Mouse (Mus musculus): ENCODE results near the gene Ifitm3. TPM values are rescaled to one million over a fixed set of nuclear protein-coding genes. Genes with fewer than 3 reads are reported as not detected.
A peak's percentile ranks its signal among the peaks of the same experiment; 100 is the strongest.
"Not testable (repeated sequence)": the region's sequence is repeated elsewhere in the genome, so short reads cannot be mapped to it uniquely, and the experiment has no call there.

Ifitm3 gene
- polyA plus RNA-seq, 1 experiment from 2014 or later = 54.0 TPM

- no peak for DNase-seq (ENCODE audit: low spot score)
- WGBS = 77% methylated on average over 6 of the region's 6 CpGs
- Histone ChIP-seq H3K4me1 (peaks cover 28% of the 10 kb centered on the region), H3K36me3 (no peaks in the 10 kb centered on the region), H3K4me3 (0 out of 2 replicates have a peak overlapping the region, but pooled peaks have one; percentile 48), H3K27me3 (ENCODE audit: low read depth, poor library complexity, severe bottlenecking) (no peaks in the 10 kb centered on the region), H3K9me3 (replicated peaks) (no peaks in the 10 kb centered on the region), H3K27ac (peak overlapping the region; percentile 57; the same call in 1 of the 2 replicates)
Measured at GRCm38 (mm10) chr7:141046931-141047580, 36.5 kb upstream of the Ifitm3 start.

GRCm38 (mm10) chr7:141042539-141042938, 32.0 kb upstream of the Ifitm3 start:
- DNase-seq (ENCODE audit: low spot score) = no peak

GRCm38 (mm10) chr7:141041661-141042060, 31.1 kb upstream of the Ifitm3 start:
- H3K27me3 ChIP-seq (ENCODE audit: low read depth, poor library complexity, severe bottlenecking) = no peaks in the 10 kb centered on the region
- peak overlapping the region; percentile 11; the same call in 1 of the 2 replicates for H3K27ac ChIP-seq
- no peak overlapping the region for H3K4me3 ChIP-seq
- DNase-seq (ENCODE audit: low spot score) = peak; percentile 45
- H3K36me3 ChIP-seq = no peaks in the 10 kb centered on the region
- peaks cover 18% of the 10 kb centered on the region for H3K4me1 ChIP-seq
- H3K9me3 ChIP-seq (replicated peaks) = no peaks in the 10 kb centered on the region
- WGBS = 38% methylated on average over 5 of the region's 5 CpGs

More at GRCm38 (mm10) chr7:141042539-141042938, 32.0 kb upstream of the Ifitm3 start:
- Histone ChIP-seq H3K9me3 (replicated peaks) (no peaks in the 10 kb centered on the region), H3K4me1 (peaks cover 26% of the 10 kb centered on the region), H3K27ac (no peak overlapping the region), H3K36me3 (no peaks in the 10 kb centered on the region), H3K4me3 (no peak overlapping the region), H3K27me3 (ENCODE audit: low read depth, poor library complexity, severe bottlenecking) (no peaks in the 10 kb centered on the region)
- 44% methylated on average over 4 of the region's 4 CpGs for WGBS

- Histone ChIP-seq H3K27me3 (ENCODE audit: low read depth, poor library complexity, severe bottlenecking) (no peaks in the 10 kb centered on the region), H3K36me3 (no peaks in the 10 kb centered on the region), H3K9me3 (replicated peaks) (no peaks in the 10 kb centered on the region), H3K4me3 (no peak overlapping the region), H3K27ac (peak overlapping the region; percentile 11; the same call in 1 of the 2 replicates), H3K4me1 (peaks cover 18% of the 10 kb centered on the region)
- DNase-seq (ENCODE audit: low spot score) = no peak
- 50% methylated on average over 6 of the region's 9 CpGs for WGBS
Measured at GRCm38 (mm10) chr7:141040867-141041606, 30.5 kb upstream of the Ifitm3 start.

GRCm38 (mm10) chr7:141039386-141040107, 29.0 kb upstream of the Ifitm3 start:
- DNase-seq (ENCODE audit: low spot score) = no peak
- Histone ChIP-seq H3K27ac (no peak overlapping the region), H3K9me3 (replicated peaks) (no peaks in the 10 kb centered on the region), H3K36me3 (no peaks in the 10 kb centered on the region), H3K27me3 (ENCODE audit: low read depth, poor library complexity, severe bottlenecking) (no peaks in the 10 kb centered on the region), H3K4me1 (peaks cover 18% of the 10 kb centered on the region), H3K4me3 (no peak overlapping the region)
- WGBS = 91% methylated on average over 4 of the region's 4 CpGs

GRCm38 (mm10) chr7:141038090-141039032, 27.8 kb upstream of the Ifitm3 start:
- Histone ChIP-seq H3K9me3 (replicated peaks) (no peaks in the 10 kb centered on the region), H3K27ac (no peak overlapping the region), H3K4me3 (no peak overlapping the region), H3K4me1 (peaks cover 21% of the 10 kb centered on the region), H3K36me3 (no peaks in the 10 kb centered on the region), H3K27me3 (ENCODE audit: low read depth, poor library complexity, severe bottlenecking) (no peaks in the 10 kb centered on the region)
- DNase-seq (ENCODE audit: low spot score) = no peak
- 77% methylated on average over 20 of the region's 21 CpGs for WGBS

- not testable (repeated sequence) for H3K27me3 ChIP-seq (ENCODE audit: low read depth, poor library complexity, severe bottlenecking); H3K27ac ChIP-seq; H3K9me3 ChIP-seq (replicated peaks); H3K36me3 ChIP-seq; DNase-seq (ENCODE audit: low spot score); H3K4me3 ChIP-seq
- peaks cover 16% of the 10 kb centered on the region for H3K4me1 ChIP-seq
- 84% methylated on average over 1 of the region's 2 CpGs for WGBS
Measured at GRCm38 (mm10) chr7:141036624-141037023, 26.1 kb upstream of the Ifitm3 start.

- WGBS = 82% methylated on average over 9 of the region's 9 CpGs
Measured at GRCm38 (mm10) chr7:141032458-141033167, 22.0 kb upstream of the Ifitm3 start.

GRCm38 (mm10) chr7:141030390-141030789, 19.8 kb upstream of the Ifitm3 start:
- WGBS = 67% methylated on average over 3 of the region's 3 CpGs
- Histone ChIP-seq H3K27me3 (ENCODE audit: low read depth, poor library complexity, severe bottlenecking) (no peaks in the 10 kb centered on the region), H3K4me1 (peaks cover 10% of the 10 kb centered on the region), H3K4me3 (no peak overlapping the region), H3K36me3 (no peaks in the 10 kb centered on the region), H3K27ac (no peak overlapping the region), H3K9me3 (replicated peaks) (no peaks in the 10 kb centered on the region)
- no peak for DNase-seq (ENCODE audit: low spot score)

More at GRCm38 (mm10) chr7:141032458-141033167, 22.0 kb upstream of the Ifitm3 start:
- no peak overlapping the region for H3K4me3 ChIP-seq
- DNase-seq (ENCODE audit: low spot score) = no peak
- no peak overlapping the region for H3K27ac ChIP-seq
- no peaks in the 10 kb centered on the region for H3K36me3 ChIP-seq
- H3K27me3 ChIP-seq (ENCODE audit: low read depth, poor library complexity, severe bottlenecking) = no peaks in the 10 kb centered on the region
- peaks cover 9% of the 10 kb centered on the region for H3K4me1 ChIP-seq
- no peaks in the 10 kb centered on the region for H3K9me3 ChIP-seq (replicated peaks)

GRCm38 (mm10) chr7:141028831-141029230, 18.3 kb upstream of the Ifitm3 start, which contains the start of gene Gm17387:
Gene Gm17387, plus strand, starts transcription at chr7:141029131.
- no peaks in the 10 kb centered on the region for H3K9me3 ChIP-seq (replicated peaks)
- H3K4me3 ChIP-seq = no peak within 1 kb of the TSS
- 86% methylated on average over 2 of the region's 2 CpGs for whole genome bisulfite sequencing
- peaks cover 17% of the 10 kb centered on the region for H3K4me1 ChIP-seq
- H3K36me3 ChIP-seq = no peaks in the 10 kb centered on the region
- H3K27me3 ChIP-seq (ENCODE audit: low read depth, poor library complexity, severe bottlenecking) = no peaks in the 10 kb centered on the region
- H3K27ac ChIP-seq = no peak within 1 kb of the TSS
- DNase-seq (ENCODE audit: low spot score) = no peak

- no peak for DNase-seq (ENCODE audit: low spot score)
- H3K27ac ChIP-seq = no peak overlapping the region
Measured at GRCm38 (mm10) chr7:141026740-141027098, 16.1 kb upstream of the Ifitm3 start.

More at GRCm38 (mm10) chr7:141026740-141027098, 16.1 kb upstream of the Ifitm3 start:
- Histone ChIP-seq H3K27me3 (ENCODE audit: low read depth, poor library complexity, severe bottlenecking) (no peaks in the 10 kb centered on the region), H3K4me3 (no peak overlapping the region), H3K36me3 (no peaks in the 10 kb centered on the region), H3K9me3 (replicated peaks) (no peaks in the 10 kb centered on the region), H3K4me1 (peaks cover 8% of the 10 kb centered on the region)
- 72% methylated on average over 5 of the region's 5 CpGs for WGBS
